Mouse (Mus musculus) thymus, adult 2 months (tissue): ENCODE results near the gene Tap1.

Experiments
- CTCF ChIP-seq: fragments of 200-500 bp; IDR thresholded peaks from 2 replicates; pipeline ENCODE4 v1.5.1; 2012; ENCODE audit warnings: mild to moderate bottlenecking, control low read depth, low read length, moderate library complexity, borderline replicate concordance; ENCODE audit not compliant: control insufficient read depth, poor library complexity, insufficient read depth; ENCODE audit errors: extremely low read depth
- POLR2A ChIP-seq: fragments of 200-500 bp; IDR thresholded peaks from 2 replicates; pipeline ENCODE4 v1.6.1; 2012; ENCODE audit warnings: mild to moderate bottlenecking, low read length, control low read depth, moderate library complexity; ENCODE audit not compliant: control insufficient read depth, poor library complexity, insufficient read depth; ENCODE audit errors: extremely low read depth

GRCm38 (mm10) chr17:34193468-34193867 lies 6.1 kb downstream of the Tap1 start:
- TF ChIP-seq POLR2A = no peak
- TF ChIP-seq CTCF = no peak
